Mouse (Mus musculus): ENCODE measurements around the gene Sptan1. TPM values are rescaled to one million over a fixed set of nuclear protein-coding genes. Genes with fewer than 3 reads are reported as not detected.
"Not testable (repeated sequence)": the region's sequence is repeated elsewhere in the genome, so short reads cannot be mapped to it uniquely, and the experiment has no call there.

Gene Sptan1
- total RNA-seq, 2 experiments from 2014 or later = 90.6 to 96.0 TPM

DNA sequence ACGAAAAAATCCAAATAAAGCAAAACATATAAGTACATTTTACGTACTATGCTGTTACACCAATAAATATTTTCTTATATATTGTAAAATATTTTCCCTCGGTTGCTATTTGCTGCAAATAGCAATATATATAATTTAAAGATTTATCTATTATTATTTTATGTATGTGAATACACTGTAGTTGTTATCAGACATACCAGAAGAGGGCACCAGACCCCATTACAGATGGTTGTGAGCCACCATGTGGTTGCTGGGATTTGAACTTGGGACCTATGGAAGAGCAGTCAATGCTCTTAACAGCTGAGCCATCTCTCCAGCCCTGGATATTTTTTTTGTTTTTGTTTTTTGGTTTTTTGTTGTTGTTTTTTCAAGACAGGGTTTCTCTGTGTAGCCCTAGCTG is 90.0 kb downstream of the Sptan1 start:
- DNase-seq; intact Hi-C loops (cut with DNase I; ENCODE audit: low total_unique reads): not testable (repeated sequence)

DNA sequence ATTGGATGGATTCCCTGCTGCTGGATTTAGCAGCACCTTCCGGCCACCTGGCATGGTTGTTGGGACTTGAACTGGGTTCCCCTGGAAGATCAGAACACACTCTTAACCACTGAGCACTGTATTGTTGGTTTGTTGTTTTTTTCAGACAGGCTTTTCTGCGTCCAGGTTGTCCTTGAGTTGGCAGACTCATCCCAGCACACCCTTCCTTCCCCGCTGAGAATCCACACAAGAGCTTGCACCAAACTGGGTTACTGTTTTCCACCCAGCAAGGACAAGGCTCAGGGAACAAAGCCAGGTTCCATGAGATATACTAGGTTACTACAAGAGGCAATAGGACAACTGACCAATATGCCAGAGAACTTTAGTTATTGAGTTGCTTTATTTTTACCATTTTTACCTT is 91.4 kb downstream of the Sptan1 start:
- DNase-seq = no peak
- intact Hi-C loops (cut with DNase I; ENCODE audit: low total_unique reads) = no loop called here

DNA sequence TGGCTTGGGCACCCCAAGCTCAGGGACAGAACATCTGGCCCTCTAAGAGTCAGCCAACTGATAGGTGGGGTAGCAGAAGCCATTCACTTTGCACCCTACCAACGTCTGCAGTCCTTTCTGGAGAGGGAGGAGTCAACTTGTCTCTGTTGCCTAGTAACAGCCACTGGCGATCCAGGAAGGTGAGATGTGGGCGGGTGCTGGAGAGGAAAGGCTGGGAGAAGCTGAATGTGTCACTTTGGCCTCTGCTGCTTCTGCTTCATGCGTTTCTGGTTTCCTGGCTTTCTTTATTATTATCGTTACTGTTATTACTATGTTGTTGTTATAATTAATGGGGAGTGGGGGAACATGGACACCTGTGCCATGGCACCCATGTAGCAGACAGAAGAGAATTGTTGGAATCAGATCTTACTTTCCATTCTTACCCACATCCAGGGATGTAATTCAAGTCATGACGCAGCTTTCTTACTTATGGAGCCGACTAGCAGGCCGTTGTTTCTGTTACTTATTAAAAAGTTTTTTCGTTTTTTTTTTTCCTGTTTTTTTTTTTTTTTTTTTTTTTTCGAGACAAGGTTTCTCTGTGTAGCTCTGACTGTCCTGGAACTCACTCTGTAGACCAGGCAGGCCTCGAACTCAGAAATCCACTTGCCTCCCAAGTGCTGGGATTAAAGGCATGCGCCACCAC is 92.0 kb downstream of the Sptan1 start, which contains the start of gene Set:
Gene Set (plus strand): TSS at position 156 of the 682 bp plus-strand sequence.
- intact Hi-C loops (cut with DNase I; ENCODE audit: low total_unique reads) = no loop called here
- no peak for DNase-seq

DNA sequence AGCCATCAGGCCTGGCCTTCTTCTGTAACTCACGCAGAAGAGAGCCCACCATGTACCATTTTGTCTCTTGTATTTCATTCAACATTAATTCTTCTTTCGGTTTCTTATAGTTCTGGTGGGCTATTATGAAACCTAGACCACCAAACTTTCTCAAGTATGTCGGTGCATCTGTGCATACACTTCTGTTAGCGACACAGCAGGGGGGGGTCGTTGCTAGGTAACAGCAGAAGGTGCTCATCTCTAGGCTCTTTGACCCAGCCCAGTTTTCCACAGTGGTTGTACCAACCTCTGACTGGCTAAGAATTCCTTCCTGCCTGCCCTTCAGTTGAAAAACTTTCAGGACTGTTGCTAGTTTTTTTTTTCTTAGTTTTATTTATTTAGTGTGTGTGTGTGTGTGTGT is 93.1 kb downstream of the Sptan1 start:
- no peak for DNase-seq
- intact Hi-C loops (cut with DNase I; ENCODE audit: low total_unique reads) = no loop called here

DNA sequence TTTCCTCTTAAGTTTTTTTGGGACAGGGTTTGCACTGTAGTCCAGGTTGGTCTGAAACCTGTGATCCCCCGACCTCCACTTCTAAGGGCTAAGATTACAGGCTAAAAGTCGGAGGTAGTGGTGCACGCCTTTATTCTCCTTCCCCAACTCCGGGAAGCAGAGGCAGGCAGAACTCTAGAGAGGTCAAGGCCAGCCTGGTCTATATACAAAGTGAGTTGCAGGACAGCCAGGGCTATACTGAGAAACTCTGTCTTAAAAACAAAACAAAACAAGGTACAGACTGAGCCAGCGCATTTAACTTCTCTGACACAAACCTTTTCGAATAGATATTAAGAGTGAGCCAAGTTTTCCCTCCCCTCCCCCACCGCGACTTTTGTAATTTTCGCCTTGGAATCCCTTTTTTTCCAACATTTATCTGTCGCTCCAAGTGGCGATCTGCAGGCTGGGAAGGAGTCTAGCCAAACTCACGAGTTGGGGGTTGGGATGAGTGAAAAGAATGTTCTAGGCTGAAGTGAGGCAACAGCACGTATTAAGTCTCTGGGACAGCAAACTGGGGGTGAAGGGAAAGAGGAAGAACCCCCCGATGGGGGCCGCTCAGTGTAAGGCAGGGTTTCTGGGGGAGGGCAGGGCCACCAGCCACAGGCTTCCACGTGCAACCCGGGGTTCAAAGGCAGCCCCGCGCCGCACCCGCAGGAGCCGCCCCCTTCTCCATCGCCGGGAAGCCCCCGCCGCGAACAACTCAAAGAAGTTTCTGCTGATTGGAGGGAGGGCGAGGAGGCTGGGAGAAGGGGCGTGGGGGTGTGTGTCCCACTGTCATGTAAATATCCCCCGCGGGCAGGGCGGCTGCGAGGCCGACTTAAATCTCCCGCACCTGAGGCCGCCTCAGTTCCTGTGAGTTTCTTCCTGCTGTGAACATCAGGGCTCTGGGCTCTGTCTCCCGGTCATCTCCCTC is 96.1 kb downstream of the Sptan1 start:
- intact Hi-C loops (cut with DNase I; ENCODE audit: low total_unique reads) = no loop called here

DNA sequence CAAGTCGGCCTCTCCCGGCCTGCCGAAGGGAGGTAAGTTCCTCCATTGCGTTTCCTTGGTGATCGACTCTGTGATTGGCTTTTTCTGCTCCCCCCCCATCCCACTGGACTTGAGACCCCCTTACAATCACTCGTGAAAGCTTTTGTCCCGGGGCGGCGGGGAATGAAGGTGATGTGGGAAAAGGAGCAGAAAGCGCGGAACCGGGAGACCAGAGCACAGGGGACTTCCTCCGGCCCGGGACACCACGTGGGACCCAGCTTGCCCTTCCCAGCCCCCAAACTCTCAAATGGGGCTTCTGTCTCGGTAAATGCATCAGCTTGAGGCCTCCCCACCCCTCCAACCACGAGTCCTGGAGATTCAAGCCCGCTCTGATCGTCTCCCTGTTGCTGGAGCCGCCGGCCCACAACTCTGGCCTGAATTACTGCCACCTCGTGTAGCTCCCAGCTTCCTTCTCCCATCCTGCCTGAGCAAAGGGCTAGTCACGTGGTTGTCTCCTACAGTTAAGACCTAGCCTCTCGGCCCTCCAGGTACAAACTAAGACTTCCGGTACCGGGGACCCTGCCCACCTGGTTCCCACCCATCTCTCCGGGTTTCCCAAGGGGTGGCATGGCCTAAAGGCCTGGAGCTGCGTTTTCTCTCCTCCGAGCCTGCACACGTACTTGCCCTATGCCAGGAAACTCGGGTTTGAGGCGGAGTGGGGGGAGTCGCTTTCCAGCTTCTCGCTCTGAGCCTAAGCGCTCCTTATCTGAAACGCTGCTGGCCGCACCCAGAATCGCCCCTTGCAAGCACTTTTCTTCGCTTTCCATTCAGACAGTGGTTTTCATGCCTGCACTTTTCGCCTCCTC is 97.1 kb downstream of the Sptan1 start:
- DNase-seq = peak; percentile 30

More for the DNA sequence above, 96.1 kb downstream of the Sptan1 start:
- DNase-seq = no peak

DNA sequence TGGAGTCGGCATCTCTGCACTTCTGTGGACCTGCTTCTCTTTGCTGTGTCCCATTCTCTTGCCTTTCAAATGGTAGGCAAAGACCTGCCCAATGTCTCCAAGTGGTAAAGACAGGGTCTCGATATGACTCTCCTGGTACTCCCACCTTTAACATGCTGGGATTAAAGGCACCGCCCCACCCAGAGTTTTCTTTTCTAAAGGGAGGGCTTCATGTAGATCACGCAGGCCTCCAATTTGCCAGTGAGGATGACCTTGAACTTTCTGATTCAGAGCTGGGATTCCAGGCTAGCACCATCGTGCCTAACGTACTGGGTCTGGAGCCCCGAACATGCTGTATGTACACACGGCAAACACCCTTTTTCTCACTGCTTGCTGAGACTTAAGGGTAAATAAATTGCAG is 97.9 kb downstream of the Sptan1 start:
- intact Hi-C loops (cut with DNase I; ENCODE audit: low total_unique reads) = no loop called here
- DNase-seq = no peak

More for the DNA sequence above, 97.1 kb downstream of the Sptan1 start:
- intact Hi-C loops (cut with DNase I; ENCODE audit: low total_unique reads) = no loop called here

DNA sequence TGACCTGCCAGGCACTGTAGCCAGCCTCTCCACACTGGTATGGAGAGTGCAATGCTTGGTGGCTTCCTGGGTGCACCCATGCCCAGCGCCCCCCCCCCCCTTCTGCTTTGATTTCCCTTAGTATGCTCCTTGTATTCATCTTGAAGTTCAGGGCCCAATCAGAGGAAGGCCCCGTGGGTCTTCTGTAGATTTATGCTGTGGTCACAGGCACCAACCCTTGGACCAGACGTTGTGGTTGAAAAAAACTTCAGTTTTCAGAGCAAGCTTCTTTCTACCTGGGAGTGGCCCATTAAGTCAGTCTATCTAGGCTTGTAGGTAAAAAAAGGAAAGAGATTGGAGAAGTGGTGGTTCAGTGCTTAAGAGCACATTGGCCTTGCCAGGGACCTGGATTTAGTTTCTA is 98.4 kb downstream of the Sptan1 start:
- intact Hi-C loops (cut with DNase I; ENCODE audit: low total_unique reads) = no loop called here
- DNase-seq = no peak

DNA sequence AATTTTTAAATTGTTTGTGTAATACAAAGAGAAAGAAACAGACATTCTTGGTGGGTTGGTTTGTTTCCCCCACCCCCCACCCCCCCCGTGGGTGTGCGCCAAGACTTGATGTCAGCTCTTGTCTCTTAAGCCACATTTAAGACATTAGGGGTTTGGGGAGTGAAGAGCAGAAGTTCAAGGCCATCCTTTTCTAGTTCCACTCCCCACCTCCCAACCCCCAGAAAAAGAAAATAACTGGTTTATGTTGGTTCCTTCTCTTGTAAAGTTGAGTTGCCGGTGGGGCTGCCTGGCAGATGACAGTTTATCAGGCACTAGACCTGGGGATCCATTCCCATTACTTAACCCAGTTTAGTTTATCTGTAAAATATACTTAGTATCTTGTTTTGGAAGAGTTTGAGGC is 98.9 kb downstream of the Sptan1 start:
- intact Hi-C loops (cut with DNase I; ENCODE audit: low total_unique reads) = no loop called here
- no peak for DNase-seq

DNA sequence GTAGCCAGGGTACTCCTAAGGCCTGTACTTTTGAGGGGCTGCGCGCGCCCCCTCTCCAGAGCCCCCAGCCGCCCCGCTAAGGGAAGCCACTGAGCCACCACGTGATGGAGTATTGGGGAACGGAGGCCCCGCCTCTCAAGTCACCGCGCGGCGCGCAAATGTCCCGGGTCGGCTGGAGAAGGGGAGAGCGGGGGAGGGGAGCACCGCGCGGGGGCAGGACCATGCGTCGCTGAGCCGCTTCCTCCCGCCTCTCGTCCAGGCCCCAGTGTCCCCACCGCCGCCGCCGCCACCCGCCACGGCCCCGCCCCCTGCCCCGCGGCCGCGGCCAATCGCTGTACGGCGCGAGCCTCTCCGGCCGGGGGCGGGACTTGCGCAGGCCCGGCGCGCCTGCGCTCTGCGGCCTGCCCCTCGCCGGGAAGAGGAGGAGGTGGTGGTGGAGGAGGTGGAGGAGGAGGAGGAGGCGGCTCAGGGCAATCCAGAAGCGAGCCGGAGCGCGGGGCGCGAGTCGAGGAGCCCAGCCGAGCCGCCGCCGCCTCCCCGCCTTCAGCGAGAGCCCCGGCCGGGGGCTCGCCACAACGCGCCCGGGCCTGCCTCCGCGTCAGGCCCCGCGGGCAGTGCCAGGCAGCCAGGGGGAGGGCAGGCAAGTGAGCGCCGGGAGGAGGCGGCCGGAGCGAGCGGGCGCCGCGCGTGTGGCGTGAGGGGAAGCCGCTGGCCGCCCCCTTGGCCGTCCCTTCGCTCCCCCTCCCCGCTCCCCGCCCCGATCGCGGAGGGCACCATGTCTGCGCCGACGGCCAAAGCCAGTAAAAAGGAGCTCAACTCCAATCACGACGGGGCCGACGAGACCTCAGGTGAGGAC is 100.9 kb downstream of the Sptan1 start:
- intact Hi-C loops (cut with DNase I; ENCODE audit: low total_unique reads) = no loop called here

DNA sequence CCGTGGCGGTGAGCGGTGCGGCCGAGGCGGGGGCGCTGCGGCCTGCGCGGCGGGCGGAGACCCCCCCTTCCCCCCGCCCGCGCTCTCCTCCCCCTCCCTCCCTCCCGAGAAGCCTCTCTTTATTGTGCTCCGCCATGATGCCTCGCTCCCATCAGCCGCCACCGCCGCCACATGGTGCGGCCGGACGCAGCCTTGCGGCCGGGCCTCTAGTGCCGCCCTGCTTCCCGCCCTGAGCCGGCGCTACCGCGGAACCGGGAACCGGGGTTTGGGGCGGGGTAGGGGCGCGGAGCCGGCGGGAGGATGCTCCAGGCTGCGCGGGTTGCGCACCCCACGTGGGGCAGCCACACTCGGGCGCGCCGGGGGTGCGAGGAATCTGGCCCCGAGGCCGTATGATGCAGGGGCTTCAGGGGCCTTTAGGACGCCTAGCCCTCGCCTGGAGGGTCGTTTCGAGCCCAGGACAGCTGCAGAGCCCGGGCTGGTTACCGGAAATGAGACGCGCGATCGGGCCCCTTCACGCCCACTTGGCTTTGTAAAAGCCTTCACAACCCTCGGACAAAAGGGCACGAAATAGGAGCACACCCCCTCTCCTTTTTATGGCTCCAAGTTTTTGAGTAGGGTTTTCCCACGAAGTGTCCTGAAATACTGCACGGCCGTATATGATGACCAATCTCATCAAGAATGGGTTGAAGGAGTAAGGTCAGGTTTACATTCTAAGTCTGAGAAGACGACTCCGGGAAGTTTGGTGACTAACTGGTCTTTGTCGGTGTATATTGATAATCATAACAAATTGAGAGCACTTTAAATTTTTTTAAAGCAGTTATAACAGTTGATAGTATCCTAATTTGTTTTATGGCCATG is 101.9 kb downstream of the Sptan1 start:
- DNase-seq = peak; percentile 36
- intact Hi-C loops (cut with DNase I; ENCODE audit: low total_unique reads) = no loop called here

More for the DNA sequence above, 100.9 kb downstream of the Sptan1 start:
- DNase-seq = peak; percentile 96

DNA sequence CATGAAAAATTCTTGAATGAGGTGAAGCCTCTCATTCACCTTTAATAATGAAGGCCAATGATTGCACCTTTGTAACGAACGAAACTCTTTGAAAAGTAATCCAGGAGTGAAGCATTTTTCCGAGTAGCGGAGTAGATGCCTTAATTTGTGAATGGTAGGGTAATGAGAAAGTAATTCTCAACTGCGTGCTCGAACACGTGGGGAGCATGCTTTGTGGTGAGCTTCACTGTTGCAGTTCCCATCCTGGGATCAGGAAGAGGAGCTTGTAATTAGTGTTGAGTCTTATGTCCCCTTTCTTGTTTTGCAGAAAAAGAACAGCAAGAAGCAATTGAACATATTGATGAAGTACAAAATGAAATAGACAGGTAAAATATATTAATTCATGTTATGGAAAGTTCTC is 102.6 kb downstream of the Sptan1 start:
- no peak for DNase-seq
- intact Hi-C loops (cut with DNase I; ENCODE audit: low total_unique reads) = no loop called here

DNA sequence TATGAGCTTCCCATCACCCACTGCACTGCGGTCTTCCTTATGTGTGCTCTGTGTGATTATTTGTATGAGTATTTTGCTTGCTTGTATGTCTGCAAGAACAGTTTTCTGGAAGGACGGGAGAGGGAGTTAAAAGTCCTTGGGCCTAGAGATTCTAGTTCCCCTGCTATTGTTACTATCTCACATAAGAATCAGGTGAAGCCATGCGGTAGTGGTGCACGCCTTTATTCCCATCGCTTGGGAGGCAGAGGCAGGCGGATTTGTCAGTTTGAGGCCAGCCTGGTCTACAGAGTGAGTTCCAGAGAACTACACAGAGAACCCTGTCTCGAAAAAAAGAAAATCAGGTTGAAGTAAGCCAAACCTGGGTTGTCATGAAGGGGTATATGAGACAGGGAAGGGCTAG is 107.5 kb downstream of the Sptan1 start:
- DNase-seq = no peak

DNA sequence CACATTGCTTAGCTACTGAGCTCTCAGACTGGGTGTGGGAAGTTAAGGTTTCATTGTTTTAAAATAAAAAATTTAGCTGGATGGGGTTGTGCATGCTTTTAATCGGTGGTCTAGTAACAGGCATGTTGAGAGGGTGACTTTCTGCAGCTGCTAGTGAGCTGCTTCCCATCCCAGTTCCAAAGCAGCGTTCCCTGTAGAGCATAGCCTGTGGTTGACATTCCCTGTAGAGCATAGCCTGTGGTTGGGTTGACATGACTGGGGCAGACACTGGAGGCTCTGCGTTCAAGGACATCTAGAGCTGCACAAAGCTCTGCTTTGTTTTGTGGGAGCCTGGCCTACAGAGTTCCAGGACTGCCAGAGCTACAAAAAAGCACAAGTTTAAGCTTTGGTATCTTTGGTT is 107.9 kb downstream of the Sptan1 start:
- intact Hi-C loops (cut with DNase I; ENCODE audit: low total_unique reads) = no loop called here
- no peak for DNase-seq

More for the DNA sequence above, 107.5 kb downstream of the Sptan1 start:
- intact Hi-C loops (cut with DNase I; ENCODE audit: low total_unique reads) = no loop called here

DNA sequence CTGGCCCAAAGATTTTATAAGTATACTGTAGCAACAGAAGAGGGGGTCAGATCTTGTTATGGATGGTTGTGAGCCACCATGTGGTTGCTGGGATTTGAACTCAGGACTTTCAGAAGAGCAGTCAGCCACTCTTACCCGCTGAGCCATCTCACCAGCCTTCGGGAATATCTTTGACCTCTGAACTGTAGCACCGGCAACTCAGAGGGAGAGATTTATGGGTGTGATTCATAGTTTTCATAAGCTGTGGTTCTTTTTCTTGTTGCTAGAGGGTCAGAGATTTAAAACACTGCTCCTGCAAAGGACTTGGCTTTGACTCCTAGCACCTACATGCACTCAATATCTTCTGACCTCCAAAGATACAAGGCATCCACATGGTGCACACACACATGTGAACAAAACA is 110.3 kb downstream of the Sptan1 start:
- DNase-seq = no peak
- intact Hi-C loops (cut with DNase I; ENCODE audit: low total_unique reads) = no loop called here

DNA sequence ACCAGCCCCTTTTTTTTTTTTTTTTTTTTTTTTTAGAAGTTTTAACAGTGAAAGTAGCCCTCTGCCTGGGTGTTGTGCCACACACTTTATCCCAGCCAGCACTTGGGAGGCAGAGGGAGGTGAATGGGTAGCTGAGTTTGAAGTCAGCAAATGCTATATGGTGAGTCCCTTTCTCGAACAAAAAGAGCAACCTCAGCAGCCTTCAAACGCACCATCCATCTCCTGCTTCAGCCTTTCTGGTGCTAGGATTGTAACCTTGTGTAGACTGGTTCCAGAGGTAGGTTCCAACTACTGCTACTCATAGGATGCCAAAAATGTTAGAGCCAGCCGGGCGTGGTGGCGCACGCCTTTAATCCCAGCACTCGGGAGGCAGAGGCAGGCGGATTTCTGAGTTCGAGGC is 111.1 kb downstream of the Sptan1 start:
- no peak for DNase-seq
- intact Hi-C loops (cut with DNase I; ENCODE audit: low total_unique reads) = no loop called here

DNA sequence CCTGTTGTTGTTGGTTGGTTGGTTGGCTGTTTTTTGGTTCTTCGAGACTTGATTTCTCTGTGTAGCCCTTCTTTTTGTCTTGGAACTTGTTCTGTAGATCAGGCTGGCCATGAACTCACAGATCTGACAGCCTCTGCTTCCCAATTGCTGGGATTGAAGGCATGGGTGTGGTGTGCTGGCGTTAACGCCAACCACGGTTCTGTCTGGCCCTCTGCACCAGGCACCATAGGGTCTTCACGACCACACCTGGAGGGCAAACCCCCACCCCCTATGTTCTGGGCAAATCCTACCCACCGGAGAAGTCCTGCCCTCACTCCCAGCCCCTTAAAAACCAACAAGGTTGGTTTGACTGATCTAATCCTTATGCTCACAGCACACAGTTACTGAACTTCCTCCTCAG is 111.6 kb downstream of the Sptan1 start:
- DNase-seq = no peak
- intact Hi-C loops (cut with DNase I; ENCODE audit: low total_unique reads) = no loop called here
